Mouse (Mus musculus): Measurements from ENCODE around the gene Olfr600.
"Not testable (repeated sequence)": the region's sequence is repeated elsewhere in the genome, so short reads cannot be mapped to it uniquely, and the experiment has no call there.

Olfr600 gene

GRCm38 (mm10) chr7:103349569-103349968 lies at the start of gene Olfr600:
Gene Olfr600, minus strand, starts transcription at chr7:103349669.
- no peak for DNase-seq (ENCODE audit: low read depth)

GRCm38 (mm10) chr7:103398981-103399380 lies 49.5 kb upstream of the Olfr600 start:
- DNase-seq (ENCODE audit: low read depth), result no peak

GRCm38 (mm10) chr7:103397758-103398157 lies 48.3 kb upstream of the Olfr600 start:
- DNase-seq (ENCODE audit: low read depth), result no peak

GRCm38 (mm10) chr7:103386077-103386476 lies 36.6 kb upstream of the Olfr600 start, which contains the start of gene Olfr603:
Gene Olfr603, minus strand, starts transcription at chr7:103386177.
- DNase-seq (ENCODE audit: low read depth), result no peak

GRCm38 (mm10) chr7:103362555-103362954 lies 13.1 kb upstream of the Olfr600 start, which contains the start of gene Olfr601:
Gene Olfr601, minus strand, starts transcription at chr7:103362655.
- no peak for DNase-seq (ENCODE audit: low read depth)

- DNase-seq (ENCODE audit: low read depth), result no peak
These were observed 13.9 kb downstream of the Olfr600 start, which contains the start of gene Olfr599 for GRCm38 (mm10) chr7:103335617-103336016. Gene Olfr599, plus strand, starts transcription at chr7:103335917.

- no peak for DNase-seq (ENCODE audit: low read depth)
These were observed 26.2 kb downstream of the Olfr600 start, which contains the start of gene Olfr598 for GRCm38 (mm10) chr7:103323268-103323667. Gene Olfr598, plus strand, starts transcription at chr7:103323568.

- not testable (repeated sequence) for DNase-seq (ENCODE audit: low read depth)
These were observed 33.5 kb downstream of the Olfr600 start, which contains the start of gene Olfr597 for GRCm38 (mm10) chr7:103316015-103316414. Gene Olfr597, plus strand, starts transcription at chr7:103316315.

GRCm38 (mm10) chr7:103305348-103305747 lies 44.1 kb downstream of the Olfr600 start, which contains the start of gene Olfr596:
Gene Olfr596, plus strand, starts transcription at chr7:103305648.
- not testable (repeated sequence) for DNase-seq (ENCODE audit: low read depth)

All from fibroblast of lung, adult 2 months (primary cell).